Mouse (Mus musculus) layer of hippocampus, adult 9-11 months (tissue): ENCODE results near the gene Nrgn.
A peak's percentile ranks its signal among the peaks of the same experiment; 100 is the strongest.

Experiments
- DNase-seq: peaks from one replicate; pipeline ENCODE4 v3.0.0; 2022

Gene Nrgn

GRCm38 (mm10) chr9:37527396-37528224 lies 25.1 kb downstream of the Nrgn start, which contains the start of gene Esam:
TSS of gene Esam (plus strand) at chr9:37528078.
- no peak for DNase-seq

- DNase-seq: no peak
These were observed 26.0 kb downstream of the Nrgn start for GRCm38 (mm10) chr9:37526443-37527395.

GRCm38 (mm10) chr9:37525461-37525860 lies 27.2 kb downstream of the Nrgn start:
- DNase-seq: no peak

GRCm38 (mm10) chr9:37519995-37520394 lies 32.7 kb downstream of the Nrgn start:
- no peak for DNase-seq

- peak; percentile 39 for DNase-seq
These were observed 33.7 kb downstream of the Nrgn start for GRCm38 (mm10) chr9:37518991-37519390.

GRCm38 (mm10) chr9:37517467-37517866 lies 35.2 kb downstream of the Nrgn start:
- DNase-seq: no peak

DNA sequence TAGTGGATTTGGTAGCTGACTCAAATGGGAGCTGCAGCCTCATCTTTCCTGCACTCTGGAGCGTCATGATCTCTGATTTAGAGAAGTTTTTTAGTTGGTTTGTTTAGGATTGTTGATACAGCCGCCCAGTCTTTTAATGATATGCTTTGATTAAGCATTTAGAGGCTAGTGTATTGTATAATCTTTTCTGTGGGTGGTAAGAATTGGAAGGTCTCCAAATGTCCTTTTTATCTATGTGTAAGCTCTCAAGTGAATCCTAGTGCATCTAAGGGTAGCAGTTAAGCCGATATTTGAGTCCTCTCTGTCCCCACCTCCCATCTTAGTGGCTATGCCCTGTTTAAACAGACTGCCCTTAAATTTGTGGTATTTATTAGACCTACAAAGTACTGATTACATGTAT lies 38.2 kb downstream of the Nrgn start:
- DNase-seq: no peak

DNA sequence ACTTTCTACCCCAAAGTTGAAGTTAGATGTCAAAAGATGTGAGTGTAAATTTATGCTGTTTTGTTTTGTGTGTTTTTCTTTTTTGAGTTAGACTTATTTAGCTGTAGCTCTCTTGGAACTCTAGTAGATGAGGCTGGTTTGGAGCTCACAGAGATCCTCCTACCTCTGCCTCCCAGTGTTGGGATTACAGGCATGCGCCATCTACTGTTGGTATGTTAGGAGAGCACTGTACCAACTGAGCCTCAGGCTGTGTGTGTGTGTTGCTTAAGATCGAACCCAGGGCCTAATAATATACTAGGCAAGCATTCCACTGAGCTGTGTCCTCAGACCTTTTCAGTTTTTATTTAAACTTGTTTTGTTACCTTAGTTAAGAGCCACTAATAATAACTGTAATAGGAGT lies 40.6 kb downstream of the Nrgn start:
- no peak for DNase-seq

DNA sequence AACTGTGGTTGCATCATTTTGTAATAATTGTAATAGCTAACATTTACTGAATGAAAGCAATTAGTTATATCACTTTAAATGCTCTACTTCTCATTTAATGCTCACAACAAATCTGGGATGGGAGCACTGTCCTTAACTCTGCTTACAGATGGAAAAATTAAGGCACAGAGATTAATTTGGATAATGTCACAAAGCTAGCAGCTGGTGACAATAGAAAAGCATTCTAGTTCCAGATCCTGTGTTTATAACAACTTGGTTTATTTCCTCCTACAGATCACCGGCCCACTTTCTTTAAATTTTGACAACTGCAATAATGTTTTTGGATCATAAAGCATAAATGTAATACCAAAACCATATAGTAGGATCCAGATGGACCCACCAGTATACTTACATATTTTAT lies 46.7 kb downstream of the Nrgn start:
- no peak for DNase-seq

- no peak for DNase-seq
These were observed 48.4 kb downstream of the Nrgn start for GRCm38 (mm10) chr9:37504348-37504747.

- DNase-seq: no peak
These were observed 51.5 kb downstream of the Nrgn start for GRCm38 (mm10) chr9:37501170-37501569.

GRCm38 (mm10) chr9:37500201-37500600 lies 52.5 kb downstream of the Nrgn start:
- DNase-seq: no peak

DNA sequence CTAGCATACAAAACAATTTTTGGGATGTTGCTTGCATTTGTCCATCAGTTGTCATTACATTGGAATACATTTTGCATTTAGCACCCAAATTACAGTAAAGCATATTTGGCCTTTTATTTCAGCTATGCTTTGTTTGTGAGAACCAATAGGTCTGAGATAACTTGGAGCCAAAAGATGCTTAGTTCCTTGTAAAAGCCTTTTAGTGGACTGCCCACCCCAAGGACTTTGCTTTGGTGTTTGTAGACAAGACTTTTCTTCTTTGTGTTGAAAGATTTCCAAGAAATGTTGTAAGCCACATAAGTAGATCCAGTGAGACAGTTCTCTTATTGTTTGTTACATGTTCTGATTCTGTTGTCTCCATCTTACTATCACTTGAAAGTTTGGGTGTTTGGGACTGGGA lies 56.4 kb downstream of the Nrgn start:
- DNase-seq: no peak

GRCm38 (mm10) chr9:37495761-37496160 lies 56.9 kb downstream of the Nrgn start:
- DNase-seq: no peak
